20 mouse cellular contexts compared by ENCODE assay signal in genomic region chr2:148685709-148686108, GRCm38 (mm10). TPM values are rescaled to one million over a fixed set of nuclear protein-coding genes. Genes with fewer than 3 reads are reported as not detected.
DNase-seq lines count a peak whose midpoint lies in the region; ATAC-seq lines count a peak whose summit lies in the region.
"Had no signal": no experiment of that assay in that cellular context is flagged by ENCODE, and none has a peak within 500 bp of the region (broad histone marks: within the 10 kb centered on the region; RNA-seq: fewer than 3 reads in every experiment).

No protein-coding gene starts in this region.

- no peak for DNase-seq in liver, embryonic 11.5 days (ENCODE audit: low spot score)
- no peak for DNase-seq in liver, embryonic 13.5 days
- DNase-seq in lung, postnatal 36 days, result peak; percentile 82
- no peak for DNase-seq in ovary, postnatal 14 days (ENCODE audit: low spot score)
- no peak for DNase-seq in layer of hippocampus, adult 9-11 months
- no peak for DNase-seq in left cerebral cortex, adult 9 months (ENCODE audit: low spot score in 2 of 2)
- DNase-seq: cerebellum, adult 18-20 months; heart, adult 11 months; heart, postnatal 36 days; kidney, adult 9 months; kidney, postnatal 4 days; right cerebral cortex, adult 18-20 months; thymus, postnatal 4 days had no signal

- peaks cover 67% of the 10 kb centered on the region for H3K36me3 ChIP-seq in liver, embryonic 12.5 days
- H3K36me3 ChIP-seq in liver, embryonic 11.5 days (ENCODE audit: control insufficient read depth, insufficient read depth, low read length), result peaks cover 22% of the 10 kb centered on the region
- peaks cover 51% of the 10 kb centered on the region for H3K36me3 ChIP-seq in liver, embryonic 13.5 days

- H3K4me1 ChIP-seq in liver, embryonic 12.5 days, result peaks cover 26% of the 10 kb centered on the region
- peaks cover 6% of the 10 kb centered on the region; the same call in 1 of the 2 replicates for H3K4me1 ChIP-seq in liver, embryonic 11.5 days (replicated peaks; ENCODE audit: control insufficient read depth, insufficient read depth, low read length)
- H3K4me1 ChIP-seq in liver, embryonic 13.5 days (replicated peaks), result peaks cover 36% of the 10 kb centered on the region

- H3K4me3 ChIP-seq in liver, embryonic 12.5 days, result no peak overlapping the region
- no peak overlapping the region for H3K4me3 ChIP-seq in liver, embryonic 11.5 days (ENCODE audit: low read depth, low read length)
- H3K4me3 ChIP-seq in liver, embryonic 13.5 days (replicated peaks), result no peak overlapping the region
- H3K4me3 ChIP-seq: embryonic facial prominence, embryonic 12.5 days; heart, embryonic 13.5 days; limb, embryonic 13.5 days; midbrain, embryonic 15.5 days had no signal

- H3K27me3 ChIP-seq in liver, embryonic 12.5 days (replicated peaks), result no peaks in the 10 kb centered on the region
- no peaks in the 10 kb centered on the region for H3K27me3 ChIP-seq in liver, embryonic 11.5 days (replicated peaks; ENCODE audit: control insufficient read depth, insufficient read depth, low read length)
- H3K27me3 ChIP-seq in liver, embryonic 13.5 days, result no peaks in the 10 kb centered on the region
- H3K27me3 ChIP-seq: embryonic facial prominence, embryonic 12.5 days; heart, embryonic 13.5 days; limb, embryonic 13.5 days; midbrain, embryonic 15.5 days had no signal

- H3K4me2 ChIP-seq in liver, embryonic 12.5 days, result no peak overlapping the region
- H3K4me2 ChIP-seq in liver, embryonic 11.5 days, result no peak overlapping the region
- H3K4me2 ChIP-seq in liver, embryonic 13.5 days, result no peak overlapping the region
- H3K4me2 ChIP-seq: embryonic facial prominence, embryonic 12.5 days; heart, embryonic 13.5 days; limb, embryonic 13.5 days; midbrain, embryonic 15.5 days had no signal

- no peak overlapping the region for H3K9ac ChIP-seq in liver, embryonic 12.5 days
- H3K9ac ChIP-seq in liver, embryonic 11.5 days (ENCODE audit: low read depth, low read length), result no peak overlapping the region
- H3K9ac ChIP-seq in liver, embryonic 13.5 days, result no peak overlapping the region
- H3K9ac ChIP-seq: embryonic facial prominence, embryonic 12.5 days; heart, embryonic 13.5 days; limb, embryonic 13.5 days; midbrain, embryonic 15.5 days had no signal

- ATAC-seq in liver, embryonic 12.5 days, result no peak
- no peak for ATAC-seq in liver, embryonic 11.5 days (replicated peaks; ENCODE audit: low FRiP score)
- no peak for ATAC-seq in liver, embryonic 13.5 days (ENCODE audit: low read depth)
- ATAC-seq: forebrain, embryonic 16.5 days; hindbrain, postnatal 0 days; midbrain, embryonic 15.5 days had no signal

- H3K27ac ChIP-seq in liver, embryonic 12.5 days, result 0 out of 2 replicates have a peak overlapping the region, but pooled peaks have one; percentile 12
- no peak overlapping the region for H3K27ac ChIP-seq in liver, embryonic 11.5 days (ENCODE audit: low read depth, low read length)
- peak overlapping the region; percentile 1; the same call in 1 of the 2 replicates for H3K27ac ChIP-seq in liver, embryonic 13.5 days
- H3K27ac ChIP-seq: embryonic facial prominence, embryonic 12.5 days; heart, embryonic 13.5 days; hindbrain, postnatal 0 days; limb, embryonic 13.5 days; midbrain, embryonic 15.5 days had no signal

- H3K9me3 ChIP-seq in liver, embryonic 12.5 days (replicated peaks), result no peaks in the 10 kb centered on the region
- no peaks in the 10 kb centered on the region for H3K9me3 ChIP-seq in liver, embryonic 11.5 days (ENCODE audit: control insufficient read depth, low read length)
- no peaks in the 10 kb centered on the region for H3K9me3 ChIP-seq in liver, embryonic 13.5 days (replicated peaks)
- H3K9me3 ChIP-seq: embryonic facial prominence, embryonic 12.5 days; heart, embryonic 13.5 days; limb, embryonic 13.5 days; midbrain, embryonic 15.5 days had no signal

- WGBS in liver, embryonic 12.5 days (ENCODE audit: insufficient replicate concordance), result 73% methylated on average over 3 of the region's 3 CpGs
- 85% methylated on average over 3 of the region's 3 CpGs for WGBS in liver, embryonic 11.5 days
- 62% methylated on average over 3 of the region's 3 CpGs for WGBS in liver, embryonic 13.5 days (ENCODE audit: insufficient replicate concordance)

RNA-seq across cellular contexts. Expression of gene Gzf1, which starts 4.9 kb away (rescaled TPM):
- polyA plus RNA-seq in liver, embryonic 12.5 days (2016; fragmentation: Nextera tagmentation; extraction: Ambion mirVana), result 9.4 and 10.1 TPM in 2 replicates
- 16.7 and 18.4 TPM in 2 replicates for polyA plus RNA-seq in liver, embryonic 11.5 days (2014; fragmentation: Nextera tagmentation; extraction: Ambion mirVana)
- polyA plus RNA-seq in liver, embryonic 13.5 days (2015; fragmentation: Nextera tagmentation; extraction: Ambion mirVana), result 7.3 and 9.2 TPM in 2 replicates

RNA-seq across cellular contexts. Expression of gene Nxt1, which starts 13.3 kb away (rescaled TPM):
- 72.2 TPM in 2 replicates for polyA plus RNA-seq in liver, embryonic 12.5 days (2016; fragmentation: Nextera tagmentation; extraction: Ambion mirVana)
- polyA plus RNA-seq in liver, embryonic 11.5 days (2014; fragmentation: Nextera tagmentation; extraction: Ambion mirVana), result 104 and 108 TPM in 2 replicates
- 64.2 and 70.5 TPM in 2 replicates for polyA plus RNA-seq in liver, embryonic 13.5 days (2015; fragmentation: Nextera tagmentation; extraction: Ambion mirVana)

RNA-seq across cellular contexts. Expression of gene Napb, which starts 46.6 kb away (rescaled TPM):
- 0.56 and 0.62 TPM in 2 replicates for polyA plus RNA-seq in liver, embryonic 12.5 days (2016; fragmentation: Nextera tagmentation; extraction: Ambion mirVana)
- polyA plus RNA-seq in liver, embryonic 11.5 days (2014; fragmentation: Nextera tagmentation; extraction: Ambion mirVana), result 1.4 and 1.5 TPM in 2 replicates
- 0.36 and 0.39 TPM in 2 replicates for polyA plus RNA-seq in liver, embryonic 13.5 days (2015; fragmentation: Nextera tagmentation; extraction: Ambion mirVana)
